Mouse (Mus musculus): ENCODE measurements at regions not wholly inside any gene's neighbourhood (a gene's known extent, or its start where the extent isn't known, plus 50 kb on each side); places are given as distances from the start of the nearest gene placed in this dataset.

DNA sequence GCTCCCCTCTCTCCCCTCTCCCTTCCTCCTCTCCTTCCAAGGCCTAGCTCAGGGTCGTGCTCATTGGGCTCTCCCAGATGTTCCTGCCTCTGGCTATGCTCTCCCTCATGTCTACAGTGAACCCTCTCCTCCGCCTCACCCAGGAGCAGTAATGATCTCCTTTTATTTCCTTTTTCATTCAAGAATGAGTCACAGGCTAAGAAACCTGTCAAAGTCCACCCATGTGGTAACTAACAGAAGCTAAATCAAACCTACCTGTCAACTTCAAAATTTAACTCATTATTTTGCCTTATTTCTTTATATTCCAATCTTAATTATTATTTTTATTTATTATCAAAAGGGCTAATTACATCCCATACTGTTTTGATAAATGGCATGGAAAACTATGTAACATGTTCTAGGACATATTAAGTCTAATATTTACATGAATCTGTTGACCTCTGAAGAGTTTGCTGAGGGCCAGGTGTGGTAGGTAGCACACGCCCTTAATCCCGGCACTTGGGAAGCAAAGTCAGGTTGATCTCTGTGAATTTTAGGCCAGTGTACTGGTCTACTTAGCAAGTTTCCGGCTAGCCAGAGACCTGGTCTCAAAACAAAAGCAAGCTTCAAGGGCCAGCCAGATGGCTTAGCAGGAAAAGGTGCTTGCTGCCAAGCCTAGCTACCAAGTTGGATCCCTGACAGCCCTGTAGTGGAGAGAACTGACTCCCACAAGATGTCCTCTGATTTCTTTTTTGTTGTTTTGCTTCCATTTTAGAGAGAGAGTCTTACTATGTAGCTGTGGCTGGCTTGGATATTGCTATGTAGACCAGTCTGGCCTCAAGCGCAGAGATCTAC lies 51.9 kb upstream of the Slc16a1 start:
- no peak for TF ChIP-seq POLR2A (IDR thresholded peaks at IDR 0.05; ENCODE audit: insufficient read depth, low read depth, low read length)
- no peak for TF ChIP-seq CTCF (IDR thresholded peaks at IDR 0.05)
- no peak for TF ChIP-seq EP300 (IDR thresholded peaks at IDR 0.05; ENCODE audit: insufficient read depth, low read depth, low read length)
- Histone ChIP-seq H3K27ac (no peak overlapping the region), H3K4me1 (ENCODE audit: control insufficient read depth, insufficient read depth, low read length) (no peaks in the 10 kb centered on the region; the same call in 1 of the 2 replicates), H3K79me2 (replicated peaks; ENCODE audit: control insufficient read depth, insufficient read depth, low read length) (no peaks in the 10 kb centered on the region), H3K9ac (ENCODE audit: low read depth, low read length) (no peak overlapping the region), H3K4me3 (no peak overlapping the region), H3K36me3 (ENCODE audit: control insufficient read depth, insufficient read depth, low read length) (no peaks in the 10 kb centered on the region), H3K27me3 (ENCODE audit: control insufficient read depth, insufficient read depth, low read length) (no peaks in the 10 kb centered on the region)
- DNase-seq, result peak in 1 of 2 experiments; percentile 26
- WGBS, result 86% methylated on average over 6 of the region's 6 CpGs
- intact Hi-C loops (cut with DNase I), result no loop called here

DNA sequence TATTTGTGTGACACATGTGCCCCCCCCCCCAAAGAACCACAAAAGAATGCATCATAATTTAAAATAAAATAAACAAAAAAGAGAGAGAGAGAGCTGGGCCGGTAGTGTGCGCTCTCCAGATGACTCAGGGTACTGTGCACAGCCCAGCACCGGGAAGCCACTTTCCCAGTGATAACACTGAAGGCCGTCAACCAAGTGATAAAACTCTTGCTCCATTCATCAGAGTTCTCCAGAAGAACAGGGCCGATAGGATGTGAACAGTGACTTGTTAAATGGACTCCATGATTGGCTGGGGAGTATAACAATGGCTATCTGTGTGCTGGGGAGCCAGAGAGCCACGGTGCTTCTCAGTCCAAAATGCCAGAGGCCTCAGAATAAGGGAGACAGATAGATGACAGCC lies 53.2 kb upstream of the Slc16a1 start:
- no peaks in the 10 kb centered on the region for H3K36me3 ChIP-seq (ENCODE audit: control insufficient read depth, insufficient read depth, low read length)
- H3K4me1 ChIP-seq (ENCODE audit: control insufficient read depth, insufficient read depth, low read length), result no peaks in the 10 kb centered on the region; the same call in 1 of the 2 replicates
- no peak overlapping the region for H3K4me3 ChIP-seq
- no peak overlapping the region for H3K9ac ChIP-seq (ENCODE audit: low read depth, low read length)
- intact Hi-C loops (cut with DNase I), result no loop called here
- H3K27me3 ChIP-seq (ENCODE audit: control insufficient read depth, insufficient read depth, low read length), result no peaks in the 10 kb centered on the region
- H3K79me2 ChIP-seq (replicated peaks; ENCODE audit: control insufficient read depth, insufficient read depth, low read length), result no peaks in the 10 kb centered on the region
- WGBS, result 32% methylated on average over 6 of the region's 6 CpGs
- no peak overlapping the region for H3K27ac ChIP-seq
- DNase-seq, result no peak
- TF ChIP-seq CTCF (IDR thresholded peaks at IDR 0.05) (no peak), POLR2A (IDR thresholded peaks at IDR 0.05; ENCODE audit: insufficient read depth, low read depth, low read length) (no peak), EP300 (IDR thresholded peaks at IDR 0.05; ENCODE audit: insufficient read depth, low read depth, low read length) (no peak)

DNA sequence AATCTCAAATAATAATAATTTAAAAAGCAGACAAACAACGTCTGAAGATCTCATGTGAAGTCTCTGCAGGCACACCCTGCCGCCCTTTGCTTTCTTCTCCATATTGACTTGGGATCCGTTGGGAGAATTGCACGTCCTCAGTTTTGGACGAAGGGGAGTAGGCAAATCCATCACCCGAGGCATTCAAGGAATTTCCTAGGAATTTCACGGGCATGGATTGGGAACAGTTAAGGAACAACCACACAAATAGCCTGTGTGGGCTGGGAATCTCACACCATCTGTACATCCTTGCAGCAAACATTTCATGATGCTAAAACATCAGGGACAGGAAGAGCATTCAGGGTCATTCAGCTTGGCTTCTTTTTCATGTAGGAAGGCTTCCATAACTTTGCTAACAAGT lies 55.2 kb upstream of the Slc16a1 start:
- 69% methylated on average over 7 of the region's 7 CpGs for WGBS
- TF ChIP-seq CTCF (IDR thresholded peaks at IDR 0.05) (no peak), POLR2A (IDR thresholded peaks at IDR 0.05; ENCODE audit: insufficient read depth, low read depth, low read length) (no peak), EP300 (IDR thresholded peaks at IDR 0.05; ENCODE audit: insufficient read depth, low read depth, low read length) (no peak)
- Histone ChIP-seq H3K27me3 (ENCODE audit: control insufficient read depth, insufficient read depth, low read length) (no peaks in the 10 kb centered on the region), H3K4me1 (ENCODE audit: control insufficient read depth, insufficient read depth, low read length) (no peaks in the 10 kb centered on the region; the same call in 1 of the 2 replicates), H3K9ac (ENCODE audit: low read depth, low read length) (no peak overlapping the region), H3K4me3 (no peak overlapping the region), H3K27ac (no peak overlapping the region), H3K79me2 (replicated peaks; ENCODE audit: control insufficient read depth, insufficient read depth, low read length) (no peaks in the 10 kb centered on the region), H3K36me3 (ENCODE audit: control insufficient read depth, insufficient read depth, low read length) (no peaks in the 10 kb centered on the region)
- DNase-seq, result no peak
- intact Hi-C loops (cut with DNase I), result no loop called here

DNA sequence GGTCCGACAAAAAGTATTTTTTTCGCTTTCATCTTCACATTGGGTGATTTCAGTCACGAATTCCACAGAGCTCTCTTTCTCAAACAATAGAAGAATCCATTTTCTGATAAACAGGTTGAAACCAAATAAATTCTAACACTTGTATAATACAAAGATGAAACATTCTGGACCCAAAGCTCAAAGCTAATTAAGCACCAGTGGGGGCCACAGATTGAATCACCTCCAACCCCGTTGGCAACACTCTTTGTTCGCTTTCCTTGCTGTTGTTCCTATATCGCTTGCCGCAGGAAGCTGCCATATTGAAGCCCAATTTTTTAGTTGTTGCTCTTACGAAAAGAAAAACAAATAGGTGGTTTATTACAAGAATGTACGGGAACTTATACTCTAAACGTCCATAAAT lies 55.9 kb upstream of the Slc16a1 start:
- 90% methylated on average over 10 of the region's 10 CpGs for WGBS
- no peak overlapping the region for H3K4me3 ChIP-seq
- no peak overlapping the region for H3K9ac ChIP-seq (ENCODE audit: low read depth, low read length)
- intact Hi-C loops (cut with DNase I), result no loop called here
- no peak for DNase-seq
- no peak overlapping the region for H3K27ac ChIP-seq
- H3K79me2 ChIP-seq (replicated peaks; ENCODE audit: control insufficient read depth, insufficient read depth, low read length), result no peaks in the 10 kb centered on the region
- no peaks in the 10 kb centered on the region; the same call in 1 of the 2 replicates for H3K4me1 ChIP-seq (ENCODE audit: control insufficient read depth, insufficient read depth, low read length)
- TF ChIP-seq EP300 (IDR thresholded peaks at IDR 0.05; ENCODE audit: insufficient read depth, low read depth, low read length) (no peak), POLR2A (IDR thresholded peaks at IDR 0.05; ENCODE audit: insufficient read depth, low read depth, low read length) (no peak), CTCF (IDR thresholded peaks at IDR 0.05) (no peak)
- H3K27me3 ChIP-seq (ENCODE audit: control insufficient read depth, insufficient read depth, low read length), result no peaks in the 10 kb centered on the region
- no peaks in the 10 kb centered on the region for H3K36me3 ChIP-seq (ENCODE audit: control insufficient read depth, insufficient read depth, low read length)

DNA sequence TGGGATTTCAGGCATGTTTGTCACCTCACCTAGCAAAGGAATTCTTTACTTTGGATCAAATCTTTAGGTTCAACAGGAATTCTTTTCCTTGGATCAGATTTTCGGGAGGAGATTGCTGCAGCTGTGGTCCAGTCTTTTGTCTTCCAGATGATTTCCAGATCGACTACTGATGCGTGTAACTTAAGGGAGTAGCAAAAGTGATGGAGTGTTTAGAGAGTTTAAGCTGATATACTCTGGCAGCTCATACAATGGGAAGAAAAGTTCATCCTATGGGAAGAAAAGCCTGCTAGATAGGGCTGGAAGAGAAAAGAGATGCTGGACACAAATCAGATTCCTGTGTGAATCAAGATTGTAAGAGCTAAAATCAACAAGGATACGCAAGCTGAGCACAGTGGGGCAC lies 59.3 kb upstream of the Slc16a1 start:
- intact Hi-C loops (cut with DNase I), result no loop called here
- DNase-seq, result no peak
- Histone ChIP-seq H3K79me2 (replicated peaks; ENCODE audit: control insufficient read depth, insufficient read depth, low read length) (no peaks in the 10 kb centered on the region), H3K36me3 (ENCODE audit: control insufficient read depth, insufficient read depth, low read length) (no peaks in the 10 kb centered on the region), H3K27me3 (ENCODE audit: control insufficient read depth, insufficient read depth, low read length) (no peaks in the 10 kb centered on the region), H3K4me3 (no peak overlapping the region), H3K9ac (ENCODE audit: low read depth, low read length) (no peak overlapping the region), H3K27ac (no peak overlapping the region), H3K4me1 (ENCODE audit: control insufficient read depth, insufficient read depth, low read length) (no peaks in the 10 kb centered on the region)
- WGBS, result 79% methylated on average over 4 of the region's 4 CpGs
- TF ChIP-seq CTCF (IDR thresholded peaks at IDR 0.05) (no peak), POLR2A (IDR thresholded peaks at IDR 0.05; ENCODE audit: insufficient read depth, low read depth, low read length) (no peak), EP300 (IDR thresholded peaks at IDR 0.05; ENCODE audit: insufficient read depth, low read depth, low read length) (no peak)

DNA sequence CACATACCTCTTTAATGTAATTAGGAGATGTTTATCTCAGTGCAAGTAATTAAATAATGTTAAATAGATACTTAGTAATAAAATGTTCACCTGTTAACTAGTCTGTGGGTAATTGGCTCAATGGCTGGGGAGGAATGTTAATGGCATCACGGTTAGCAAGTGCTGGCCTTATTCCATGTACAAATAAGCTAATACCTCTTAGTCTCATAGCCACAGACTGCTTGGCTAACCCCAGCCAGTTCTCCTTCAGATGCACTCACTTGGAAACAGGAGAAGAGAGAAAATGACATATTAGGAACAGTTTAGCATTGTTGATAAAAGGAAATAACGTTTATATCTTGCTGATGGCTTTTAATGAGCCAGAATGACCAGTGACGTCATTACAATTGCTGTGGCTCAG lies 60.1 kb upstream of the Slc16a1 start:
- Histone ChIP-seq H3K9ac (ENCODE audit: low read depth, low read length) (no peak overlapping the region), H3K27ac (no peak overlapping the region), H3K4me3 (no peak overlapping the region), H3K79me2 (replicated peaks; ENCODE audit: control insufficient read depth, insufficient read depth, low read length) (no peaks in the 10 kb centered on the region), H3K27me3 (ENCODE audit: control insufficient read depth, insufficient read depth, low read length) (no peaks in the 10 kb centered on the region), H3K4me1 (ENCODE audit: control insufficient read depth, insufficient read depth, low read length) (no peaks in the 10 kb centered on the region), H3K36me3 (ENCODE audit: control insufficient read depth, insufficient read depth, low read length) (no peaks in the 10 kb centered on the region)
- WGBS, result 28% methylated on average over 3 of the region's 3 CpGs
- DNase-seq, result no peak
- intact Hi-C loops (cut with DNase I), result no loop called here
- no peak for TF ChIP-seq CTCF (IDR thresholded peaks at IDR 0.05)
- no peak for TF ChIP-seq POLR2A (IDR thresholded peaks at IDR 0.05; ENCODE audit: insufficient read depth, low read depth, low read length)
- no peak for TF ChIP-seq EP300 (IDR thresholded peaks at IDR 0.05; ENCODE audit: insufficient read depth, low read depth, low read length)

Data from heart, adult 2 months (tissue).